Mouse (Mus musculus) heart, embryonic 10.5 days (tissue): ENCODE data around the gene Rpn1. TPM values are rescaled to one million over a fixed set of nuclear protein-coding genes. Genes with fewer than 3 reads are reported as not detected.
A peak's percentile ranks its signal among the peaks of the same experiment; 100 is the strongest.

Experiments
- DNase-seq: peaks from one replicate; pipeline ENCODE4 v3.0.0-alpha.2; 2017; ENCODE audit warnings: low spot score
- H3K27ac ChIP-seq: fragments of 300-500 bp; sonication (generic); 2 replicates; pipeline ENCODE4 v1.5.1; 2016; ENCODE audit warnings: mild to moderate bottlenecking
- H3K27me3 ChIP-seq: fragments of 300-500 bp; sonication (generic); 2 replicates; pipeline ENCODE4 v1.6.1; 2016; ENCODE audit warnings: mild to moderate bottlenecking; ENCODE audit not compliant: poor library complexity, insufficient read depth, severe bottlenecking
- H3K36me3 ChIP-seq: fragments of 300-500 bp; sonication (generic); 2 replicates; pipeline ENCODE4 v1.6.1; 2016; ENCODE audit warnings: mild to moderate bottlenecking, moderate library complexity
- H3K4me1 ChIP-seq: fragments of 300-500 bp; sonication (generic); 2 replicates; pipeline ENCODE4 v1.6.1; 2016; ENCODE audit warnings: mild to moderate bottlenecking
- H3K4me3 ChIP-seq: fragments of 300-500 bp; sonication (generic); 2 replicates; pipeline ENCODE4 v1.5.1; 2016; ENCODE audit warnings: mild to moderate bottlenecking, moderate library complexity
- H3K9me3 ChIP-seq: fragments of 300-500 bp; sonication (generic); 2 replicates; pipeline ENCODE4 v1.6.1; 2016; ENCODE audit warnings: mild to moderate bottlenecking, moderate library complexity
- WGBS: fragments of 180-500 bp; shearing (Covaris S2); methylation state at CpG from one replicate; pipeline ENCODE4 v1.1.7; 2016; 5-methylcytosine and 5-hydroxymethylcytosine counted together
- polyA plus RNA-seq: library from polyadenylated mRNA; unstranded; fragments of >200 nt; fragmentation: Nextera tagmentation; extraction: Ambion mirVana; gene quantifications from 2 replicates; pipeline ENCODE4 v1.2.1, GENCODE M21; 2016

Rpn1 gene
- polyA plus RNA-seq, 1 experiment from 2014 or later: 346 TPM

DNA sequence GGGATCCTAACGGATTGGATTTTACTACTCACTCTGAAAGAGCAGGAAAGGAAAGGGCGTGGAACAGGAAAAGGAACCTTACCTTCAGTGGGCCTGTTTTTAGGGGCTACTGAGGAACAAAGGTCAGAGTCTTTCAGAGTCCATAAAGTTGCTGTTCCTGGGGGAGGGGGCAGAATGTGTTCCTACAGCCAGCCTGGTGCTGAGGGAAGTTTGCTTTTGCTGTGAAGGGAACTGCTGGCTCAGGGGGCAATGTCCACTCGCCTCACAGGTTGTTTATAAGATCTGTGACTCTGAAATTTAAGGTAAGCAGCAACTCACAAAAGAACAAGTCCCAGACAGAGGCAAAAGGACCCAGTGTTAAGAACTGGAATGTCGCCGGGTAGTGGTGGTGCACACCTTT, 13.1 kb upstream of the Rpn1 start:
- H3K36me3 ChIP-seq: no peaks in the 10 kb centered on the region
- WGBS: 72% methylated on average over 5 of the region's 5 CpGs
- 0 out of 2 replicates have a peak overlapping the region, but pooled peaks have one; percentile 42 for H3K27ac ChIP-seq

DNA sequence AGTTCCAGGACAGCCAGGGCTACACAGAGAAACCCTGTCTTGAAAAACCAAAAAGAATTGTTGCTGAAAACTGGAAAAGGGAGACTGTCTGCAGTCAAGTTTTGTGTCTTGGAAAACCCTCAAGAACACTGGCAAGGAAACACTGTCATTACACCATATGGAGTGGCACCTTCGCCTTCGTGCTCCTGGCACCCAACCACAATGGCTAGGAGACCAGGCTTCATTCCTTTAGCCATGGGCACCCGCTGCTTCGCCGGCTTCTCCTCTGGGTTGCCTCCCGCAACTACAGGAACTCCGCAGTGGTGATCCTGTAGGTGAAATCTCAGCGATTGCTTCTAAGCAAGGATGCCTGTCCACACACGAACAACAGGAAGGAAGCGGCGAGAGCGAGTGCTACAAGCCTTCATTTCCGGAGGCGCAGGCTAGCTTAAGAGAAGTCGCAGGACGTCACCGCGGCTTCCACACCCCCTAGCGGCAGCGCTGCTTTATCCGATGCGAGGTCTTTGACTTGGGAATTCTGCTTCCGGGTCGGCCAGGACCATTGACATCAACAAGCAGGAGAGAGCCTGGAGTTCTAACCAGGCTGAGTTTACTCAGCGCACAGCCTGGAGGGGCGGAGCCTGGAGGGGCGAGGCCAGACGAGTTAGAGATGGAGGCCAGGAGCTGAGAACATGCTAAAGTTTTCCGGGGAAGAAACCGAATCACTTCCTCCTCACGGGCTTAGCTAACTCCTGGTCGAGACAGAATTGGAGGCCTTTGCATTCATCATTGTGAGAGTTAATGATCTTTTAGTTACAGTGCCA, 9.3 kb upstream of the Rpn1 start:
- 3% methylated on average over 32 of the region's 32 CpGs for WGBS

More for the DNA sequence above, 13.1 kb upstream of the Rpn1 start:
- Histone ChIP-seq H3K4me1 (no peaks in the 10 kb centered on the region), H3K9me3 (no peaks in the 10 kb centered on the region), H3K27me3 (0 out of 2 replicates have a peak, but pooled peaks cover under 1% of the 10 kb centered on the region), H3K4me3 (no peak overlapping the region)
- no peak for DNase-seq

DNA sequence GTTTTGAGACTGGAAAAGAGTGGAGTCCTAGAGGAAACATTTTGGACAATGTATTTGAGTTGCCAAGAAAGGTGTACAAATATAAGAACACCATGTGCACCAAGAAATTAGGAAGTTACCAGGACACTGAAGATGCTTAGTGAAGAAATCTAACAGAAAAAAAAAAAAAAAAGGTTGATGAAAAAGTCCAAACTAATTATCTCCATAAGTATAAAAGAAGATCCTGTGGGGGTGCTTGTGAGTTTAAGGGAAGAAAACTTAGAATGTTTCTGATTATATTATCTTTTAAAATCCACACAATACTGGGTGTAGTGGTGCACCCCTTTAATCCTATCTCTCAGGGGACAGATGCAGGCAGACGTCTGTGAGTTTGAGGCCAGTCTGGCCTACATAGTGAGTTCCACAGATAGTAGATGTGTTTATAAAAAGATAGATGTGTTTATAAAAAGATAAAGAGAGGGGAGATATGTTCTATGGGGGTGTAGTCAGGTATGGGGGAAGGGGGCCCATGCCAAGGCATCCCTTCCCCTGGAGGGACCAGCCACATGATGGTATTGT, 8.2 kb upstream of the Rpn1 start:
- Histone ChIP-seq H3K36me3 (no peaks in the 10 kb centered on the region), H3K27ac (no peak overlapping the region), H3K4me1 (no peaks in the 10 kb centered on the region), H3K9me3 (no peaks in the 10 kb centered on the region), H3K4me3 (no peak overlapping the region), H3K27me3 (peaks cover 30% of the 10 kb centered on the region; the same call in 1 of the 2 replicates)
- WGBS: 53% methylated on average over 1 of the region's 1 CpGs
- no peak for DNase-seq

More for the DNA sequence above, 9.3 kb upstream of the Rpn1 start:
- H3K4me1 ChIP-seq: no peaks in the 10 kb centered on the region
- H3K36me3 ChIP-seq: no peaks in the 10 kb centered on the region
- H3K4me3 ChIP-seq: peak overlapping the region; percentile 64
- peaks cover 20% of the 10 kb centered on the region; the same call in 1 of the 2 replicates for H3K27me3 ChIP-seq
- peak overlapping the region; percentile 93 for H3K27ac ChIP-seq
- peak; percentile 98 for DNase-seq
- H3K9me3 ChIP-seq: no peaks in the 10 kb centered on the region

GRCm38 (mm10) chr6:88083095-88083494, 1.2 kb upstream of the Rpn1 start:
- no peak overlapping the region for H3K27ac ChIP-seq
- H3K9me3 ChIP-seq: no peaks in the 10 kb centered on the region
- H3K36me3 ChIP-seq: 0 out of 2 replicates have a peak, but pooled peaks cover 3% of the 10 kb centered on the region
- H3K4me1 ChIP-seq: peaks cover 20% of the 10 kb centered on the region
- H3K27me3 ChIP-seq: peaks cover 20% of the 10 kb centered on the region; the same call in 1 of the 2 replicates
- WGBS: 82% methylated on average over 7 of the region's 7 CpGs
- DNase-seq: no peak
- H3K4me3 ChIP-seq: no peak overlapping the region

- H3K36me3 ChIP-seq: peaks cover 9% of the 10 kb centered on the region; the same call in 1 of the 2 replicates
- H3K27me3 ChIP-seq: peaks cover 20% of the 10 kb centered on the region; the same call in 1 of the 2 replicates
- H3K9me3 ChIP-seq: no peaks in the 10 kb centered on the region
- 64% methylated on average over 3 of the region's 3 CpGs for WGBS
- peak overlapping the region; percentile 100 for H3K4me3 ChIP-seq
- no peak for DNase-seq
- H3K4me1 ChIP-seq: peaks cover 20% of the 10 kb centered on the region
- peak overlapping the region; percentile 94 for H3K27ac ChIP-seq
Measured at GRCm38 (mm10) chr6:88083672-88084071, 610 bp upstream of the Rpn1 start.

GRCm38 (mm10) chr6:88088971-88089370, 4.7 kb downstream of the Rpn1 start:
- peaks cover 60% of the 10 kb centered on the region for H3K36me3 ChIP-seq
- no peaks in the 10 kb centered on the region for H3K27me3 ChIP-seq
- 86% methylated on average over 1 of the region's 1 CpGs for WGBS

DNA sequence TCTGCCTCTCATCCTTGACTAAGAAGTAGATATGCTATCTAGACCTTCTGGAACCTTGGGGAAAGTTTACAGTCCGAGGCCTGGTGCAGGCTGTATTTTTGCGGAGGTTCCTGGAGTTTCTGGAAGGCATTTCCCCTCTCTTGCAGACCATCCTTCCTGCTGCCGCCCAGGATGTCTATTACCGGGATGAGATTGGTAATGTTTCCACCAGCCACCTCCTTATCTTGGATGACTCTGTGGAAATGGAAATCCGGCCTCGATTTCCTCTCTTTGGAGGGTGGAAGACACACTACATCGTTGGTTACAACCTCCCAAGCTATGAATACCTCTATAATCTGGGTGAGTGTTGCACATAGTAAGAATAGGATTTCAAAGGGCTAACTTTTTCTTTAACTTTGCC, 11.1 kb downstream of the Rpn1 start:
- Histone ChIP-seq H3K27me3 (no peaks in the 10 kb centered on the region), H3K36me3 (peaks cover 99% of the 10 kb centered on the region), H3K4me1 (no peaks in the 10 kb centered on the region), H3K27ac (no peak overlapping the region), H3K4me3 (no peak overlapping the region), H3K9me3 (no peaks in the 10 kb centered on the region)
- WGBS: 72% methylated on average over 7 of the region's 7 CpGs
- DNase-seq: no peak

More at GRCm38 (mm10) chr6:88088971-88089370, 4.7 kb downstream of the Rpn1 start:
- Histone ChIP-seq H3K27ac (no peak overlapping the region), H3K4me1 (peaks cover 17% of the 10 kb centered on the region), H3K4me3 (no peak overlapping the region), H3K9me3 (no peaks in the 10 kb centered on the region)
- no peak for DNase-seq

- Histone ChIP-seq H3K4me3 (no peak overlapping the region), H3K36me3 (peaks cover 76% of the 10 kb centered on the region), H3K9me3 (no peaks in the 10 kb centered on the region), H3K27ac (no peak overlapping the region), H3K27me3 (no peaks in the 10 kb centered on the region), H3K4me1 (peaks cover 17% of the 10 kb centered on the region)
- DNase-seq: no peak
- WGBS: 86% methylated on average over 6 of the region's 6 CpGs
Measured at GRCm38 (mm10) chr6:88102096-88102495, 17.8 kb downstream of the Rpn1 start.

DNA sequence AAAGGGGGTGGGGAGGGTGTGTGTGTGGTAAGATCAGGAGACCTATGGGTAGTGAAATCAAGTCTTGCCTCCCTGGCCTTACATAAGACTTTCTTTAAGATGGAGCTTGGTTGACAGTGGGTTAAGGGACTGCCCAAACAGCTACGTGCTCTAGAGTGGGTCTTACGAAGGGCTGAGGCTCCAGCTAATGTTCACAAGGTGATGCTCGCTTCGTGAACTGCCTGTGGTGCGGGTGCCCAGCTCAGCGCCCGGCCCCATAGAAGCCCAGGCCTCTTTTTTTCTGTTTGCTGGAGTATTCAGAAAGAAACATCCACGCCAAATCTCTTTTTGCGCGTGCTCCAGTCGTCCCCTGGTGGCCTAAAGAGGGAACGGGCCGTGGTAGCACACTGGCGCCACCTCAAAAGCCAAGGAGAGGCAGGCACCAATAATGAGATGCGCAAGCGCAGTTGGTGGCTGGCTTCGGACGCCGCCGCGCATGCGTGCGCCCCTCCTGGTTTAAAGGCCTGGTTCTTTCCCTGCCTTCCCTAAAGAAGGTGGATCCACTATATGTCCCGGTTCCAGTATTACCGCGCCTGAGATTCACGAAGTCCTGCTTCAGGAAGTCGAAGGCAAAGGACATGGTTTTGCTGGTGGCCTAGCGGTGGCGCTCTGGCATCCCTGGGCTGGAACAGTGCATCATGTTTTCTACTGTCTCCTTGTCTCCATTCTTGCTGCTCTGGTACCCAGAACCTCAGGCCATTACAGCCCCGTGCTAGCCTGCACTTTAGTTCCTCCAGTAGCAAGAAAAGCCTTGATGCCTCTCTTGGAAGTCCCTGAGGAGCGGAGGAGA, 21.7 kb downstream of the Rpn1 start:
- peak overlapping the region; percentile 46 for H3K4me3 ChIP-seq
- peak; percentile 96 for DNase-seq

GRCm38 (mm10) chr6:88106612-88107123, 22.4 kb downstream of the Rpn1 start:
- H3K27me3 ChIP-seq: peaks cover 11% of the 10 kb centered on the region; the same call in 1 of the 2 replicates
- 80% methylated on average over 12 of the region's 12 CpGs for WGBS
- H3K9me3 ChIP-seq: no peaks in the 10 kb centered on the region
- peak overlapping the region; percentile 46 for H3K4me3 ChIP-seq
- DNase-seq: no peak
- H3K4me1 ChIP-seq: peaks cover 21% of the 10 kb centered on the region
- peak overlapping the region; percentile 78 for H3K27ac ChIP-seq
- peaks cover 30% of the 10 kb centered on the region for H3K36me3 ChIP-seq

More for the DNA sequence above, 21.7 kb downstream of the Rpn1 start:
- 11% methylated on average over 32 of the region's 32 CpGs for WGBS
- Histone ChIP-seq H3K4me1 (peaks cover 21% of the 10 kb centered on the region), H3K9me3 (no peaks in the 10 kb centered on the region), H3K36me3 (peaks cover 37% of the 10 kb centered on the region), H3K27me3 (peaks cover 11% of the 10 kb centered on the region; the same call in 1 of the 2 replicates), H3K27ac (peak overlapping the region; percentile 78)

- DNase-seq: no peak
- peaks cover 18% of the 10 kb centered on the region for H3K36me3 ChIP-seq
- H3K4me3 ChIP-seq: no peak overlapping the region
- 78% methylated on average over 10 of the region's 10 CpGs for WGBS
- no peak overlapping the region for H3K27ac ChIP-seq
- peaks cover 15% of the 10 kb centered on the region; the same call in 1 of the 2 replicates for H3K27me3 ChIP-seq
- H3K9me3 ChIP-seq: no peaks in the 10 kb centered on the region
- H3K4me1 ChIP-seq: peaks cover 22% of the 10 kb centered on the region
Measured at GRCm38 (mm10) chr6:88107661-88108535, 23.6 kb downstream of the Rpn1 start.
